8 mouse cellular contexts compared by ENCODE assay signal in genomic region chr3:69599166-69599500, GRCm38 (mm10). TPM values are rescaled to one million over a fixed set of nuclear protein-coding genes. Genes with fewer than 3 reads are reported as not detected.
DNase-seq lines count a peak whose midpoint lies in the region; ATAC-seq lines count a peak whose summit lies in the region.

No protein-coding gene starts in this region.

- H3K9ac ChIP-seq in midbrain, embryonic 16.5 days (ENCODE audit: low read depth, low read length), result peak overlapping the region; percentile 76

- peak overlapping the region; percentile 82 for H3K4me3 ChIP-seq in limb, embryonic 10.5 days
- peak overlapping the region; percentile 83 for H3K4me3 ChIP-seq in midbrain, embryonic 16.5 days (ENCODE audit: low read depth, low read length)

- peak overlapping the region; percentile 92 for H3K27ac ChIP-seq in limb, embryonic 10.5 days
- H3K27ac ChIP-seq in midbrain, embryonic 16.5 days (ENCODE audit: low read length), result peak overlapping the region; percentile 85

- no peak; the same call in 1 of the 2 replicates for ATAC-seq in midbrain, embryonic 16.5 days

- peak; percentile 43 for DNase-seq in cerebellum, adult 11-12 months
- DNase-seq in cerebellum, postnatal 4 days (ENCODE audit: low spot score in 2 of 2), result no peak
- peak; percentile 37 for DNase-seq in right cerebral cortex, postnatal 4 days
- no peak for DNase-seq in right cerebral cortex, adult 2 months (ENCODE audit: low spot score in 2 of 2)
- DNase-seq in limb, embryonic 10.5 days (ENCODE audit: low spot score), result no peak
- no peak for DNase-seq in embryo, embryonic 10 days (ENCODE audit: low spot score)
- no peak for DNase-seq in frontal cortex, postnatal 25 days (ENCODE audit: low spot score in 2 of 2)

- 20% methylated on average over 5 of the region's 5 CpGs for WGBS in limb, embryonic 10.5 days
- WGBS in midbrain, embryonic 16.5 days, result 19% methylated on average over 5 of the region's 5 CpGs

- H3K36me3 ChIP-seq in limb, embryonic 10.5 days, result no peaks in the 10 kb centered on the region
- H3K36me3 ChIP-seq in midbrain, embryonic 16.5 days (ENCODE audit: control insufficient read depth, insufficient read depth, low read length), result no peaks in the 10 kb centered on the region

- peaks cover 16% of the 10 kb centered on the region for H3K4me1 ChIP-seq in limb, embryonic 10.5 days
- peaks cover 26% of the 10 kb centered on the region for H3K4me1 ChIP-seq in midbrain, embryonic 16.5 days (ENCODE audit: control insufficient read depth, insufficient read depth, low read length)

- H3K4me2 ChIP-seq in midbrain, embryonic 16.5 days (ENCODE audit: low read length), result peak overlapping the region; percentile 83

- no peaks in the 10 kb centered on the region for H3K9me3 ChIP-seq in limb, embryonic 10.5 days (replicated peaks)
- H3K9me3 ChIP-seq in midbrain, embryonic 16.5 days (replicated peaks; ENCODE audit: control insufficient read depth, low read length, poor library complexity, severe bottlenecking), result no peaks in the 10 kb centered on the region

- 0 out of 2 replicates have a peak, but pooled peaks cover 9% of the 10 kb centered on the region for H3K27me3 ChIP-seq in limb, embryonic 10.5 days (ENCODE audit: low read depth, poor library complexity, severe bottlenecking)
- H3K27me3 ChIP-seq in midbrain, embryonic 16.5 days (ENCODE audit: control insufficient read depth, insufficient read depth, low read depth, low read length), result no peaks in the 10 kb centered on the region

RNA-seq across cellular contexts. Expression of gene B3galnt1, which starts 0.4 kb away (rescaled TPM):
- 17.7 and 23.0 TPM in 2 replicates for polyA plus RNA-seq in limb, embryonic 10.5 days (2016; fragmentation: Nextera tagmentation; extraction: Ambion mirVana)
- polyA plus RNA-seq in midbrain, embryonic 16.5 days (2015; fragmentation: Nextera tagmentation; extraction: Ambion mirVana), result 115 and 118 TPM in 2 replicates

Comparison
In these comparisons a context has a peak if more than half of its experiments do, and no peak if none do; other contexts are left out.
1. DNase-seq: peak in cerebellum, adult 11-12 months (single experiment) and right cerebral cortex, postnatal 4 days (single experiment); none in cerebellum, postnatal 4 days (0 of 2), right cerebral cortex, adult 2 months (0 of 2), limb, embryonic 10.5 days (single experiment), embryo, embryonic 10 days (single experiment) and frontal cortex, postnatal 25 days (0 of 2).